Mouse (Mus musculus) adrenal gland, postnatal 0 days (tissue): ENCODE measurements around the gene Stk33. TPM values are rescaled to one million over a fixed set of nuclear protein-coding genes. Genes with fewer than 3 reads are reported as not detected.

Source experiments
- polyA plus RNA-seq: library from polyadenylated mRNA; unstranded; fragments of >200 nt; fragmentation: Nextera tagmentation; extraction: Ambion mirVana; gene quantifications from 2 replicates; pipeline ENCODE4 v1.2.1, GENCODE M21; 2015

Stk33 gene
- polyA plus RNA-seq, result 0.96 and 1.3 TPM in 2 replicates

GRCm38 (mm10) chr7:109438781-109439591 is at the start of gene Stk33:
Gene Stk33 (minus strand): TSS chr7:109439081.

Other genes starting within 250 kb of the Stk33 start
- 0.03 and 0.04 TPM in 2 replicates for gene Trim66, start 69.1 kb upstream of the Stk33 start, polyA plus RNA-seq
- gene Rpl27a, start 80.1 kb upstream of the Stk33 start, polyA plus RNA-seq, result 133 and 173 TPM in 2 replicates